Mouse (Mus musculus) G1E (cell line): Measurements from ENCODE around the gene Trim80. TPM values are rescaled to one million over a fixed set of nuclear protein-coding genes. Genes with fewer than 3 reads are reported as not detected.

ENCODE experiments used
- ATAC-seq: 2 replicates; pipeline ENCODE4 v1.8.0; 2016; ENCODE audit warnings: mild to moderate bottlenecking; ENCODE audit not compliant: insufficient number of reproducible peaks, poor library complexity, low FRiP score, severe bottlenecking; ENCODE audit errors: extremely low read depth
- DNase-seq: peaks from one replicate; pipeline ENCODE4 v3.0.0; 2012; ENCODE audit warnings: low spot score
- H3K27me3 ChIP-seq: 2 replicates; pipeline ENCODE4 v1.6.1; 2012; ENCODE audit warnings: mild to moderate bottlenecking, low read length, inconsistent platforms; ENCODE audit not compliant: insufficient read depth
- H3K36me3 ChIP-seq: replicated peaks from 2 replicates; pipeline ENCODE3; 2012; ENCODE audit warnings: mild to moderate bottlenecking, inconsistent platforms
- H3K4me1 ChIP-seq: 2 replicates; pipeline ENCODE4 v1.6.1; 2012; ENCODE audit warnings: low read depth, low read length, inconsistent platforms, mixed read lengths; ENCODE audit not compliant: insufficient read depth
- H3K4me3 ChIP-seq: 2 replicates; pipeline ENCODE4 v1.5.1; 2012; ENCODE audit warnings: low read depth, mild to moderate bottlenecking, inconsistent platforms, low read length, moderate library complexity, mixed read lengths
- H3K9me3 ChIP-seq: replicated peaks from 2 replicates; pipeline ENCODE4 v1.6.1; 2012; ENCODE audit warnings: inconsistent platforms
- CTCF ChIP-seq: IDR thresholded peaks from 2 replicates; pipeline ENCODE4 v1.5.1; 2012; ENCODE audit warnings: low read depth, low read length, inconsistent platforms, mixed read lengths
- GATA1 ChIP-seq: IDR thresholded peaks from 2 replicates; pipeline ENCODE4 v1.6.1; 2012; ENCODE audit warnings: borderline replicate concordance, low read length, inconsistent platforms, mixed read lengths
- GATA2 ChIP-seq: IDR thresholded peaks from 2 replicates; pipeline ENCODE4 v1.6.1; 2012; ENCODE audit warnings: low read depth, low read length, inconsistent platforms, borderline replicate concordance
- POLR2AphosphoS5 ChIP-seq: IDR thresholded peaks from 2 replicates; pipeline ENCODE4 v1.6.1; 2012; ENCODE audit warnings: low read depth, low read length, inconsistent platforms; ENCODE audit not compliant: insufficient replicate concordance
- TAL1 ChIP-seq: conservative IDR thresholded peaks from 2 replicates; pipeline ENCODE4 v1.6.1; 2012; ENCODE audit warnings: low read depth, low read length, inconsistent platforms, mixed read lengths
- polyA plus RNA-seq: library from polyadenylated mRNA; stranded (reverse); fragments of >175 nt; gene quantifications from 2 replicates; pipeline ENCODE4 v1.2.3, GENCODE M21; 2012
- total RNA-seq, 2 experiments: library from RNA; stranded (forward) in 1 of 2; stranded (reverse) in 1 of 2; fragments of 200-1000 nt in 1 of 2; fragments of >200 nt in 1 of 2; fragmentation: Nextera tagmentation in 1 of 2; gene quantifications; 2 replicates each; pipeline ENCODE4 v1.2.3; 2014 to 2017

Trim80 gene
- total and polyA plus RNA-seq, 3 experiments = not detected

- peaks cover 61% of the 10 kb centered on the region for H3K36me3 ChIP-seq
- H3K27me3 ChIP-seq = no peaks in the 10 kb centered on the region
- peak overlapping the region; percentile 94 for H3K4me3 ChIP-seq
- peak; percentile 61 for DNase-seq
- H3K9me3 ChIP-seq = no peaks in the 10 kb centered on the region
- ATAC-seq = no peak
- no peak for TF ChIP-seq CTCF
- no peak for TF ChIP-seq GATA2
- TF ChIP-seq TAL1 = no peak
- no peak for TF ChIP-seq GATA1
- TF ChIP-seq POLR2AphosphoS5 = no peak
- H3K4me1 ChIP-seq = peaks cover 46% of the 10 kb centered on the region
Measured at GRCm38 (mm10) chr11:115420336-115421190, 19.8 kb upstream of the Trim80 start.

DNA sequence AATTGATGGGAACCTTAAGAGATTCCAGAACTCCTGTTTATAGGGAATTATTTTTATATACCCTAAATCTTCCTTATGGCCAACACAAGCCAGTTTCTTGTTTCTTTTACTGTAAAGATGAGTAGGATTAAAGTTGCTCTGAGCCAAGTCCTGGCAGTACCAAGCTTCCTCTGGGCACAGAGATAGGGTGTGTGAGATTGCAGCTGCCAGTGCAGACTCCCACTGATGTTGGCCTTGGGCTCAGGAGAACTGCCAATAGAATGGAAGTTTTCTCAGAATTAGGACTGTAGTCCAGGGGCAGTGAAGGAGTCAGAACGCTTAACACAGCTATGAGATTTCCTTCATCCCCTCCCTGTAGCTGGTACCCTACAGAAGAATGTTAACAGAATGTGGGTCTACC is 19.0 kb upstream of the Trim80 start:
- no peak for DNase-seq
- Histone ChIP-seq H3K4me3 (no peak overlapping the region), H3K36me3 (peaks cover 61% of the 10 kb centered on the region), H3K9me3 (no peaks in the 10 kb centered on the region), H3K4me1 (peaks cover 46% of the 10 kb centered on the region), H3K27me3 (no peaks in the 10 kb centered on the region)
- ATAC-seq = no peak
- TF ChIP-seq CTCF (no peak), GATA1 (no peak), GATA2 (no peak), TAL1 (no peak), POLR2AphosphoS5 (no peak)

- ATAC-seq (no peak), DNase-seq (no peak)
- no peak for TF ChIP-seq TAL1
- TF ChIP-seq GATA2 = no peak
- TF ChIP-seq POLR2AphosphoS5 = no peak
- TF ChIP-seq CTCF = no peak
- no peak for TF ChIP-seq GATA1
- Histone ChIP-seq H3K27me3 (no peaks in the 10 kb centered on the region), H3K4me1 (peaks cover 45% of the 10 kb centered on the region), H3K4me3 (no peak overlapping the region), H3K36me3 (peaks cover 61% of the 10 kb centered on the region), H3K9me3 (no peaks in the 10 kb centered on the region)
Measured at GRCm38 (mm10) chr11:115421972-115422371, 18.4 kb upstream of the Trim80 start.

GRCm38 (mm10) chr11:115423091-115423490 is 17.3 kb upstream of the Trim80 start:
- TF ChIP-seq GATA2 (no peak), GATA1 (no peak), CTCF (no peak), TAL1 (no peak), POLR2AphosphoS5 (no peak)
- peaks cover 36% of the 10 kb centered on the region for H3K4me1 ChIP-seq
- peaks cover 61% of the 10 kb centered on the region for H3K36me3 ChIP-seq
- no peak overlapping the region for H3K4me3 ChIP-seq
- DNase-seq (no peak), ATAC-seq (no peak)
- no peaks in the 10 kb centered on the region for H3K27me3 ChIP-seq
- no peaks in the 10 kb centered on the region for H3K9me3 ChIP-seq

- peaks cover 72% of the 10 kb centered on the region for H3K36me3 ChIP-seq
Measured at GRCm38 (mm10) chr11:115424666-115425065, 15.7 kb upstream of the Trim80 start.

GRCm38 (mm10) chr11:115425671-115426070 is 14.7 kb upstream of the Trim80 start:
- Histone ChIP-seq H3K4me3 (no peak overlapping the region), H3K9me3 (no peaks in the 10 kb centered on the region), H3K27me3 (no peaks in the 10 kb centered on the region), H3K36me3 (peaks cover 82% of the 10 kb centered on the region), H3K4me1 (peaks cover 21% of the 10 kb centered on the region)
- TF ChIP-seq GATA1 (no peak), CTCF (no peak), TAL1 (no peak), POLR2AphosphoS5 (no peak), GATA2 (no peak)
- DNase-seq (no peak), ATAC-seq (no peak)

More at GRCm38 (mm10) chr11:115424666-115425065, 15.7 kb upstream of the Trim80 start:
- DNase-seq (no peak), ATAC-seq (no peak)
- H3K27me3 ChIP-seq = no peaks in the 10 kb centered on the region
- peaks cover 25% of the 10 kb centered on the region for H3K4me1 ChIP-seq
- no peaks in the 10 kb centered on the region for H3K9me3 ChIP-seq
- no peak overlapping the region for H3K4me3 ChIP-seq
- TF ChIP-seq GATA1 (no peak), GATA2 (no peak), POLR2AphosphoS5 (no peak), CTCF (no peak), TAL1 (no peak)
